Mouse (Mus musculus) layer of hippocampus, postnatal 14 days (tissue): ENCODE results near the gene Stx2. TPM values are rescaled to one million over a fixed set of nuclear protein-coding genes. Genes with fewer than 3 reads are reported as not detected.
A peak's percentile ranks its signal among the peaks of the same experiment; 100 is the strongest.

ENCODE experiments used
- DNase-seq, 2 experiments: peaks; one replicate each; pipeline ENCODE4 v3.0.0; 2021 to 2022; ENCODE audit warnings: low spot score in 2 of 2, mixed read lengths in 1 of 2
- long read RNA-seq, 2 experiments: library from polyadenylated mRNA; stranded (forward); transcript quantifications; one replicate each; pipeline ENCODE4 v2.0.0; 2021
- total RNA-seq, 2 experiments: library from RNA; stranded (reverse); gene quantifications; 2 replicates each; pipeline ENCODE4 v1.2.3; 2021

Gene Stx2
- total RNA-seq, result 10 to 100 TPM; 31.0 to 33.1 TPM
- long read RNA-seq, experiment 1, transcript Stx2-201 (11 exons, 2,939 nt), result major isoform, 11 of 21 reads
- long read RNA-seq, experiment 1, partial matches to known transcripts, result 2 of 21 reads
- long read RNA-seq, experiment 1, other reads (novel, unspliced or antisense), result 6 of 21 reads
- long read RNA-seq, experiment 2, transcript Stx2-201 (11 exons, 2,939 nt), result major isoform, 10 of 28 reads
- long read RNA-seq, experiment 2, transcript Stx2-202 (10 exons, 2,769 nt), result minor isoform, 5 of 28 reads
- long read RNA-seq, experiment 2, partial matches to known transcripts, result 1 of 28 reads
- long read RNA-seq, experiment 2, other reads (novel, unspliced or antisense), result 12 of 28 reads

GRCm38 (mm10) chr5:129008412-129008826, at the start of gene Stx2:
Gene Stx2, minus strand, starts transcription at chr5:129008574.
- DNase-seq, result peak; percentile 87 to 90

GRCm38 (mm10) chr5:129054675-129055284, 46.4 kb upstream of the Stx2 start:
- DNase-seq, result no peak

DNA sequence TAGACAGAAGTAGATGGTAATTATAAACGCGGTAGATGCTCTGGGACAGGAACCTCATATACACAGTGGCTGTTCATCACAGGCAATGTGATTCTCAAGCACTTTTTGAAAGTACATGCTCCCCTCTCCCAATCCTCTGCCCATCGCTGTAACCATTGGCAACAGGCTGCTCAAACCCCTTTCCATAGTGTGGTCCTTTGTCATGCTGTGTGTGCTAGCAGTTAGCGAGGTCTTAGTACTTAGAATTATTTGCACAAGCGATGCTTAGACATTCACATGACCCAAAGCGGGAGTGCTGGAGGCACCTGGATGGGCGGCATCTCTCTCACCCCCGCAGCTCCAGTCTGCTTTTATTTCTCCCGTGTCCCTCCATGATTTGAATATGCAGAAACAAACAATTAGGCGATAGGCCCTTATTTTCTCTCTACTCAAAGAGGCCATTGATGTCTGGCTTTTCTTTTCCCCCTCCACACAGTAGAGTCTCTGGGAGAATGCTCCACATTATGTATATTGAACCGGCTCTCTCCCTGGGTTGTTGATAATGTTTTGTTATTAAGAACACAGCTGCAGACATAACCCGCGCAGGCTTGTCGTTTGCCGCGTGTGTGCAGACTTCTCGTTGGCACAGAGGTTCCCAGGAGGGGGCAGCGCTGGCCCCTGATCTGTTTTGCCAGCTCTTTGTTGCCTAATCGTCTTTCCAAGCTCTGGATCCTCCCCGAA, 44.4 kb upstream of the Stx2 start:
- DNase-seq, result no peak

GRCm38 (mm10) chr5:129051910-129052309, 43.5 kb upstream of the Stx2 start:
- no peak for DNase-seq

DNA sequence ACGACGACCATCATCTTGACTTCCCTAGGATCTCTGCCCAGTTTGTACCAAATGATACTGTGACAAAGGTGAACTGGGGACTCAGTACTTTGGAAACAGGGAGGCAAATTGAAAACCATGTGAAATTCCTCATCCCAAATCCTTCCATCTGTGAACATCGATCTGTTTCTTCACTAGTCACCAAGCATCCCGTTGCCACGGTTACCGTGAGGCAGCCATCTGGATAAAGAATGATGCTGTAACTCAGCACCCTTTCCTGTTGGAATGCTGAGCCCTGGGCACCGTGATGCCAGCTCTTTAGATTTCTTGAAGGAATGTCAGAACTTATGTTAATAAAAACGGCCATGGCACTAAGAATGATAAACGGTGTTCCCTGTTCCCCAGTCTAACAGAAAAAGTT, 41.0 kb upstream of the Stx2 start:
- peak; percentile 72 to 92 for DNase-seq

DNA sequence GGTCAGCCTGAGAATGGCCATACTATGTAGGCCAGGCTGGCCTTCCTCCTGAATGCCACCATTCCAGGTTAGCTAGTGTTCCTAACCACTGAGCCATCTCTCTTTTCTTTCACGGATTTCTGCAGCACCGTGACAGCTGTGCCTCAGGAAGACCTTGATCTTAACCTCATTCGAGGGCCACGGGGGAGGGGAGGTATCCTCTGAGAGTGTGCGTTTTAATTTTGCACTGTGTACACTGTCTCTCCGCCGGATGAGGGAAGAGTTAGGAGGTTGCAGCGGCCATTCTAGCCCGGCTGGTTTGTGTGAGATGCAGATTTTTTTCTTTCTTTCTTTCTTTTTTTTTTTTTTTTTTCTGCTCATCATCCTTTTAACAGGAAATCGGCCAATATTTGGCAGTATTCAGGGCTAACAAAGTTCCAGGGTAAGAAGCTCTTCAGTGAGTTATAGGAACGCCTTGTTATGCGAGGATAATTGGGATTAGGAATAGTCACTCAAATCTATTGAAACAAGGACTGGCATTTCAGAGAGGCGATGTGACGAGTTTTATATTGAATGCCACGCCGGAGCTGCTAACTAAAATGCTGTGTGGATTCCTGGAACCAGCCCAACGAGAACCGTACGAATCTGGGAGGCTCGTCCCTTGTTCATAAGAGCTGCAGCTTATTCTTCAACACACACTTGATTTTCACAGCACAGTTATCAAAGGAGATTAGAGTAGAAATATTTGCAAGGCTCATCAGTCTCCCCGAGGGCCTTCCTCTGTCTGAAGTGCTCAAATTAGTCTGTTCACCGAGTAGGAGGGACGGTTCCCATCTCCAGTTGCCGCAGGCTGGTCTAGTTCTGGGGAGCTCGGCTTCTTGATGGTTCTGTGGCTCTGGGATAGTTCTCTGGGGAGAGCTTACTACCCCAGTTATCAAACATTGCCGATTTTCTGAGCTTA, 37.5 kb upstream of the Stx2 start:
- DNase-seq, result peak in 1 of 2 experiments; percentile 61

GRCm38 (mm10) chr5:129037739-129038138, 29.4 kb upstream of the Stx2 start:
- no peak for DNase-seq

GRCm38 (mm10) chr5:129036678-129037077, 28.3 kb upstream of the Stx2 start:
- DNase-seq, result no peak

- no peak for DNase-seq
Measured at GRCm38 (mm10) chr5:129029131-129029723, 20.9 kb upstream of the Stx2 start.

- no peak for DNase-seq
Measured at GRCm38 (mm10) chr5:129026637-129027036, 18.3 kb upstream of the Stx2 start.

- DNase-seq, result no peak
Measured at GRCm38 (mm10) chr5:129026171-129026570, 17.8 kb upstream of the Stx2 start.

GRCm38 (mm10) chr5:129025725-129026124, 17.4 kb upstream of the Stx2 start:
- no peak for DNase-seq

- no peak for DNase-seq
Measured at GRCm38 (mm10) chr5:129025048-129025447, 16.7 kb upstream of the Stx2 start.

DNA sequence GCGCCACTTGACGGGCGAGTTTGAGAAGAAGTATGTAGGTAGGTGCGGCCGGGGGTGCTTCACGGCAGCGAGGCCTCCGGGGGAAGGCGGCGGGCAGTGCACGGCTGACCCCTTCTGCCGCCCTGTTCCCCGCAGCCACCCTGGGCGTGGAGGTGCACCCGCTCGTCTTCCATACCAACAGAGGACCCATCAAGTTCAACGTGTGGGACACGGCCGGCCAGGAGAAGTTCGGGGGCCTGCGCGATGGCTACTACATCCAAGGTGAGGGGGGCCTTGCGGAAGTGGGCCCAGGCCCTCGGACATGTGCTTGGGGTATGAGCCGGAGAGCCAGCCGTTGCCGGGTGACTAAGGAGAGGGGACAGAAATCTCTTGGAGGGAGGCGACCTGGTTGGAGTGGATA, 12.4 kb upstream of the Stx2 start:
- no peak for DNase-seq

DNA sequence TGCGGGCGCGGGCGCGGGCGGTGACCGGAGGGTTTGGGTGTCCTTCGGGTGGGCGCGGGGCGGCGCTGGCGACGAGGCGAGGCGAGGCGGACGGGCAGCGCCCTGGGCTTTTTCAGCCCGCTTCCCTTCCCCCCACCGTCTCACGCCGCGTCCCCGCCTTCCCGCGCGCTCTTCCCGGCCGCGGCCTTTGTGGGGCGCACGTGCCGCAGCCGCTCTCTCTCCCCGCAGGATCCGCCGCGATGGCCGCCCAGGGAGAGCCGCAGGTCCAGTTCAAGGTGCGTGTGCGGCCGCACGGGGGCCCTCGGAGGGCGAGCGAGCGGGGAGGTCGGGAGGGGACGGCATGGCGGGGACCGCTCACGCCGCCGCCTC, 11.9 kb upstream of the Stx2 start:
- no peak for DNase-seq

- peak; percentile 94 to 96 for DNase-seq
Measured at GRCm38 (mm10) chr5:129019497-129020299, 11.3 kb upstream of the Stx2 start, which contains the start of gene Ran. Gene Ran, plus strand, starts transcription at chr5:129020069.

- no peak for DNase-seq
Measured at GRCm38 (mm10) chr5:129018782-129019489, 10.6 kb upstream of the Stx2 start.

GRCm38 (mm10) chr5:129016370-129016769, 8.0 kb upstream of the Stx2 start:
- no peak for DNase-seq

DNA sequence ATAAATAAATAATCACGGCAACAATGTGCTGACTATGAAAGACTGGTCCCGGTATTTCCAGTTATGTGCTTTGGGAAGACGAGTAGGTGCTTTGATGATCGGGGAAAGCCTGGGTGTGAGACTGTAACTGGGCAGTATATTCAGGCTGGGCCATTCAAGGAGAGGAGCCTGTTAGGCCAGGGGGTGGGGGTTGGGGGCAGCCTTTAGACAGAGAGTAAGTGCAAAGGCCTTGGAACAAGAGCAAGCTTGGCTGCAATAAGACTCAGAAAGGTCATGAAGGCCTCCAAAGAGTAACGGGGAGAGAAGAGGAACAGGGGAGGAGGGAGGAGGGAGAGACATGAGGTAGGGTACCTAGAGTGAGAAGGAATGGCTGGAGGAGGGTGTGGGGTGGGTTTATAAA, 7.2 kb upstream of the Stx2 start:
- no peak for DNase-seq
